Mouse (Mus musculus) testis, postnatal 10 days (tissue): ENCODE results near the gene Pip5k1a.
"Not testable (repeated sequence)": the region's sequence is repeated elsewhere in the genome, so short reads cannot be mapped to it uniquely, and the experiment has no call there.

Source experiments
- DNase-seq: peaks from one replicate; pipeline ENCODE4 v3.0.0; 2021; ENCODE audit warnings: low spot score

Pip5k1a gene

GRCm38 (mm10) chr3:95112760-95113159 is 6.0 kb upstream of the Pip5k1a start:
- no peak for DNase-seq

DNA sequence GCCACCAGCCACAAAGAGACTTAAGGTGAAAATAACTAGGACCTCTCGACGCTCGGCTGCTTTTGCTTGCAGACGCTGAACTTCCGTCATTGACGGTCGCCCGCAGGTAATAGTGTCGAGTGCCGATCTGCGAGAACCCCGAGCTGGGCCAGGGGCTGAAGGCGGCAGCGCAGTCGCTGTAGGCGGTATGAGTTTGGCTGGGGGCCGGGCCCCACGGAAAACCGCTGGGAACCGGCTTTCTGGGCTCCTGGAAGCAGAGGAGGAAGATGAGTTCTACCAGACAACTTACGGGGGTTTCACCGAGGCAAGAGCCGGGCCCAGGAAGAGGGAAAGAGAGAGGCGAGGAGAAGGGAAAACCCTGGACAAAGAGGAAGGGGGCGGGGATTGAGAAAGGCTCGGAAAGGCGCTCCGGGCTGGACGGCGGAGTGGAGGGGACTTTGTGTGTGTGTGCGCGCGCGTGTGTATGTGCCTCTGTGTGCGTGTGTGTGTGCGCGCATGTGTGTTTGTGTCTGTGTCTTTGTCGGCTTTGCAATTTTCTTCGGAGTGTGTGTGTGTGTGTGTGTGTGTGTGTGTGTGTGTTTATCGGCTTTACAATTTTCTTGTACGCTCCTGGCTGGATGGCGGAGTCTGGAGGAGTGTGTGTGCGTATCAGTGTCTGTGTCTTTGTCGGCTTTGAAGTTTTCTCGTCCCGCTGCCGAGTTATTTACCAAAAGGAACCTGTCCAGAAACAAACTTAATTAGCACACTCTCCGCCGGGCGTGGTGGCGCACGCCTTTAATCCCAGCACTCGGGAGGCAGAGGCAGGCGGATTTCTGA is 4.4 kb upstream of the Pip5k1a start, which contains the start of gene Vps72:
Gene Vps72 (plus strand): TSS at position 112 of the 816 bp plus-strand sequence.
- peak; percentile 91 for DNase-seq

- no peak for DNase-seq
Observed at GRCm38 (mm10) chr3:95107898-95108297, 1.2 kb upstream of the Pip5k1a start.

- DNase-seq, result not testable (repeated sequence)
Observed at GRCm38 (mm10) chr3:95107308-95107707, 578 bp upstream of the Pip5k1a start.

DNA sequence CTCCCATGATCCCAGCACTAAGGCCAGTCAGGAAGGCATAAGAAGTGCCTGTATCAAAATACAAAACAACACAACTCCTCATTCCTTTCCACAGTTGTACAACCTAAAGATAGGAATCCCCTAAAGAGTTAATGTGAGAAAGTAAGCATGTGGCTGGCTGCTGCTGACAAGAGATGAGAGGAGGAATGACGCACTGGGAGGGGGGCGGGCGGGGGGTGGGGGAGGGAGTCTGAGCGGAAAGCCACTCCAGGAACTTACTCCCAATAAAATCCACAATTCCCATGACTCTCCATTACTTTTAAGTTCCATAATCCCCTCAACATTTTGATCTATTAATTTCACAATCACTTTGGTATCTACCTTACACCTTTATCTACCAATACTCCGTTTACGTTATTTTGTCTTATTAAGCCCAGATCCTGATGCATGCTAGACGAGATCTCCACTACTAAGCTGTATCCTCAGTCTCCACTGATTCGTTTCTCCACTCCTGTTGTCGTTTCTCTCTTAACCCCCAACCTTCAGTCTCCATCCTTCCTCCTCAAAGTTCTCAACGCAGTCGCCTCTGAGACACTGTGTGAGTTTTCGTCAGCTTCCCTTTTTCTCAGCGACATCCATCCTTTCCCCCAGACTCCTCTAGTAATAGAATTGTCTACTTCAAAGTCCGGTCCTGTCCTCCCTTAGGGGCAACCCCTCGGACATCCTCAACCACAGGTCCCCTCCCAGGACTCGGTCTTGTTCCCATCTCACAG is 968 bp downstream of the Pip5k1a start:
- no peak for DNase-seq

GRCm38 (mm10) chr3:95105121-95105520 is 1.6 kb downstream of the Pip5k1a start:
- no peak for DNase-seq

GRCm38 (mm10) chr3:95100854-95101253 is 5.9 kb downstream of the Pip5k1a start:
- no peak for DNase-seq

DNA sequence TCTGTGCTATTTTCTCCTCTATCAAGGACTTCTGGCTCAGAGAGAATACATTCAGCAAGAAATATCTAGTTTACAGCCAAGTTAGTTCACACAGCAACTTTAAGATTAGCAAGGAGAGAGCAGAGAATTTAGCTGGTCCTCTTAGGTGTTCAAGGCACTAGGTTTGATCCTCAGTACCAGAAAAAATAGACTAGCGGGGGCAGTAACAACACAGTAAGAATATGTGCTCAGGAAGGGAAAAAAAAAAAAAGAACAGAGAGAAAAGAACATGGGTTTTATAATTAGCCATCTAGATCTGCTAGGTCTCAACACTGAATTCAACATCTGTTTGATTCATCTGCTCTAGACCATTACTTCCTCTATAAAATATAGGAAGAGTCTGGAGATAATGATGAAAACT is 18.7 kb downstream of the Pip5k1a start:
- DNase-seq, result no peak

- peak; percentile 56 for DNase-seq
Observed at GRCm38 (mm10) chr3:95071606-95072005, 35.1 kb downstream of the Pip5k1a start.

DNA sequence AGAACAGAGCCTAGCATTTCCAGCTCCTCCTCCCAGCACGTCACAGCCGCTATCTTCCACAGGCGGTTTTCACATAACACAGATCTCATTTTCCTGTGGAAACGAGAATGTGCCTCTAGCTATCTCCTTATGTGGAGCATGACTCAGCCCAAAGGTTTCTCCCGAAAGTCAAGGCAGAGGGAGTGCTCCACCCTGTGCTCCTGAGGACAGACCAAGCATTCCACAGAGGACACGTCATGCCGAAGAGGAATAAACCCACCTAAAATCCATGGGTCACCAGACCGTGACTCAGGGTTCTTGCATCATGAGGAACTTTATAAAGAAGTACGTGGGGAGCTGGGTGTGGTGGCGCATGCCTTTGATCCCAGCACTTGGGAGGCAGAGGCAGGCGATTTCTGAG is 40.2 kb downstream of the Pip5k1a start:
- no peak for DNase-seq

DNA sequence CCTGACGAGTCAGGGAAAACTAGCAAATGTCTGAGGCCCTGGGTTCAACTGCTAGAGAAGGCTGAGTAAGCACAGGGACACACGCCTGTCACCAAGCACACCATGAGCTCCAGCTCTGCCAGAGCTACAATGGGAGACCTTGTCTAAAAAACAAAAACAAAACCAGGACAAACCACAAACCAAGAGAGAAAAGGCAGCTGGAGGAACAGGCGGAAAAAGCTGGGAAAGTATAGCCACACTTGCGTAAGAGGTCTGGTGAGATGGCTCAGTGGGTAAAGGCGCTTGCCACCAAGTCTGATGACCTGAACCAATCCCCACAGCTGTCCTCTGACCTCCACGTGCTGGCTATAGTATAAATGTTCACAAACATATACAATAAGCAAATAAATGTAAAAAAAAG is 40.6 kb downstream of the Pip5k1a start:
- DNase-seq, result no peak

- no peak for DNase-seq
Observed at GRCm38 (mm10) chr3:95065553-95065952, 41.2 kb downstream of the Pip5k1a start.

DNA sequence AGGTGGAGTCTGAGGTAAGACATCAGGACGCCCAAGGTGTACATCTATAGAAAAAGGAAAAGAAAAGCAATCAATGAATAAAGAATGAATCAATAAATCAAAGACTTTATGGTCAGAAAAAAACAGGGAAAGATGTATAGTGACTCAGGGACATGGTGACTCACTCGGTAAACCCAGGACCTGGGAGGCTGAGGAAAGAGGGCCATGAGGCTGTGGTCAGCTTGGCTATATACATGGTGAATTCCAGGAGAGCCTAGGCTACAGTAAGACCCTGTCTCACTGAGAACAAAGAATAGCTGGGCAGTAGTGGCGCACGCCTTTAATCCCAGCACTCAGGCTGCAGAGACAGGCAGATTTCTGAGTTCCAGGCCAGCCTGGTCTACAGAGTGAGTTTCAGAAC is 43.0 kb downstream of the Pip5k1a start:
- no peak for DNase-seq

DNA sequence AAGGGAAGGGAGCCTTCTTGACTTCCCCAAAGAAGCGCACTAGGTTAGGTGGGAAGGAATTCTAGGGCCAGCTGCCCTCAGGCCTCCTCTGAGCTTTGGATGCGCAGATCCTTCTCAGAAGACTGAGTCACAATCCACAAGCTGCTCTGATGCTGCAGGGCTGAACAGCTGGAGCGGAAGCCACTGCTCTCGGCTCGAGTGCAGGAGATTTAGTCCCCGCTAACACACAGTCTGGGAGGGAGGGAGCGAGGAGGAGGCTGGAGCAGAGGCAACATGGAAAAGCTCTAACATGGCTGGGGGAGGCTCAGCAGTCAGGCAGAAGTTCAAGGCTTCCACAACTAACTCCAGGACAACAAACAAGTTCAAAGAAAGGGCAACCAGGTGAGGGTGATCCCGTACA is 48.7 kb downstream of the Pip5k1a start:
- DNase-seq, result no peak

- no peak for DNase-seq
Observed at GRCm38 (mm10) chr3:95056275-95056674, 50.5 kb downstream of the Pip5k1a start.

DNA sequence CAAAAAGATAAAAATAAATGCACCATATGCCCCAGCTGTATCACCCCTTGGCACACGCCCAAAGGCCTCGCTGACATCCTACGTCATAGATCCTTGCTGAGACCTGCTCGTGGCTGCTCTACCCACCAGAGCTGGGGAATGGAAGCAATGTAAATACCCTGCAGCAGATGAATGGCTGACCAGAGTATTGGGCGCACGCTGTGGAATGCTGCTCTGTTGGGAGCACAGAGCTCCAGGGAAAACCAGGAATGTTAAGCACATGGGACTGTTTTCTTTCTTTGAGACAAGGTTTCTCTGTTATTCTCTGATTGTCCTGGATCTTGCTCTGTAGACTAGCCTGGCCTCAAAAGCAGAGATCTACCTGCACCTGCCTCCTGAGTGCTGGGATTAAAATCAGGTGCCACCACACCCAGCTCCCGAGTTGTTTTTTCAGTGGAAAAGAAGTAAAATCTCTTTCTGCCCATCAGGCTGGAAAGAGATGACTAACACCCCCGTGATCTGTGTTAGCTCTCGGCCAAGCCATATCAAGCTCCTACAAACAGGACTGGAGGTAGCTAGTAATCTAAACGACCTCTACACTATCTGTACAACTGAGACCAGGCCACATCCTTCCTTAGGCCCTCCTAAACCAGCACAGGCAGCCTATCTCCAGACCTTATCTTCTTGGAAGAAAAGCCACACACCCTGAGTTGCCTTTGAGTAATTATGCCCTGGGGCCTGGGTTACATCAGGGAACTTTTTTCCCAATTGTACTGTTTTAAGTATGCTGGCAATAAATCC is 52.1 kb downstream of the Pip5k1a start:
- DNase-seq, result peak; percentile 75

GRCm38 (mm10) chr3:95053701-95054100 is 53.0 kb downstream of the Pip5k1a start:
- DNase-seq, result no peak

GRCm38 (mm10) chr3:95052959-95053358 is 53.8 kb downstream of the Pip5k1a start:
- DNase-seq, result peak; percentile 56

DNA sequence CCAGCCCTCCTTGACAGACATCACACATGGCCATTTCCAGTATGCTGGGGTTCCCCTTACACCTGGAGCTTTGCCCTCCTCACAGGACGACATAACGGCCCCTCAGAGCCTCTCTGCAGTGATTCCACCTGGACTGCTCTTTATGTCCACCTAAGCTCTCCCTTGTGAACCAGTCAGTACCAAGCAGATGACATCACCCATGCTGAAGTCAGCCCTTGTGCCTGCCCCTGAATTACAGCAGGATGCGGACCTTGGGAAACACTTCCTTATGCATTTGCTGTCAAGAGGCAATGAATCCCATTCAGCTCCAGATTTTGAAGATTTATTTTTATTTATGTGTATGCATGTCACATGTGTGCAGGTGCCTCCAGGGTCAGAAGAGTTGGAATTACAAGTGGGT is 58.8 kb downstream of the Pip5k1a start:
- no peak for DNase-seq

DNA sequence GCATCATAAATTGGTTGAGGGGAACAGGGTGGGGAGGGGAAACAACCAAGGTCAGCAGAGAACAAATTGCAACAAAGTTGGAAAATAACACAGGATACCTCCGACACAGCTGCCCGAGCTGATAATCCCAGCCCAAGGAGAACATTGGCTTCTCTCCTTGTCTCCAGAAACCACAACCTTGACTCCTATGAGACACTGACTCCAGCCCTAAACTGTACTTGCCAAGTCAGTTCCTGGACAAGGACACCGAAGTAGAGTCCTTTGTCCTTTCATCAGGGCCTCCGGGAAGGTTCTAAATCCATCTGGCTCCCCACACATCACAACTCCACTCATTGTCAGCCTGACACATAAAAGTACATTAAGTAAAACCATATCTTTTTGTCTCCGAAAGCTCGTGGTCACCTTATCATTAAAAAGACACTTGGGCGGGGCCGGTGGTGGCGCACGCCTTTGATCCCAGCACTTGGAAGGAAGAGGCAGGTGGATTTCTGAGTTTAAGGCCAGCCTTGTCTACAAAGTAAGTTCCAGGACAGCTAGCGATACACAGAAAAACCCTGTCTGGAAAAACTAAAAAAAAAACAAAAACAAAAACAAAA is 60.2 kb downstream of the Pip5k1a start:
- DNase-seq, result peak; percentile 48

GRCm38 (mm10) chr3:95043251-95043650 is 63.5 kb downstream of the Pip5k1a start:
- no peak for DNase-seq

DNA sequence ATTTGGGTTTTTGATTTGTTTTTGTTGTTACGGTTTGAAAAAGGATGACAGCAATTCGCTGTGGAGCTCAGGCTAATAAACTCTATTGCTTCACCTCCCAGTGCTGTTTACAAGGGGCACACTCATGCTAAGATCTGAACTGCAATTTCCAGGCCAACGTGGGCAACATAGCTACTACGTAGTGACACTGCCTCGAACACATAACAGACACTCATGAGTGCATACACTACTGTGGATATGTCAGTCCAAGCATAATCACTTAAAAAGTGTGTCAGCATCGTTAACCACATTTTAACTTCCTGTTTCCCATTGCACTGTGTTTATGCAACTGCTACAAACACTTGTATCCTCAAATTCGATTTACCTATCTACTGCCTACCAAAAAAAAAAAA is 63.9 kb downstream of the Pip5k1a start:
- DNase-seq, result no peak
